In genomic region chr8:46010306-46010705, GRCm38 (mm10) we compare ENCODE assay signal across 8 mouse cellular contexts. TPM values are rescaled to one million over a fixed set of nuclear protein-coding genes. Genes with fewer than 3 reads are reported as not detected.
DNase-seq lines count a peak whose midpoint lies in the region; ATAC-seq lines count a peak whose summit lies in the region.

No protein-coding gene starts in this region.

- 0 out of 2 replicates have a peak, but pooled peaks have one; percentile 20 for ATAC-seq in cerebellum, adult (ENCODE audit: insufficient number of reproducible peaks, low FRiP score, low TSS enrichment)
- ATAC-seq in liver, embryonic 13.5 days (ENCODE audit: low read depth): no peak

- H3K27ac ChIP-seq in liver, embryonic 13.5 days: no peak overlapping the region

- H3K27me3 ChIP-seq in liver, embryonic 13.5 days: no peaks in the 10 kb centered on the region; the same call in 1 of the 2 replicates

- H3K4me1 ChIP-seq in liver, embryonic 13.5 days (replicated peaks): peaks cover 9% of the 10 kb centered on the region; the same call in 1 of the 2 replicates

- no peak overlapping the region for H3K9ac ChIP-seq in liver, embryonic 13.5 days

- no peaks in the 10 kb centered on the region for H3K36me3 ChIP-seq in liver, embryonic 13.5 days

- H3K4me2 ChIP-seq in liver, embryonic 13.5 days: peak overlapping the region; percentile 38

- no peaks in the 10 kb centered on the region for H3K9me3 ChIP-seq in liver, embryonic 13.5 days (replicated peaks)

- DNase-seq in cerebellum, postnatal 4 days (ENCODE audit: low spot score in 2 of 2): no peak
- DNase-seq in ES-CJ7 (ENCODE audit: low read depth, low spot score): peak; percentile 28
- DNase-seq in heart, postnatal 10 days: peak; percentile 40 to 45
- DNase-seq in liver, embryonic 13.5 days: no peak
- DNase-seq in urinary bladder, adult 2 months (ENCODE audit: low spot score): no peak
- DNase-seq in frontal cortex, postnatal 25 days (ENCODE audit: low spot score in 2 of 2): no peak
- DNase-seq in cerebellum, adult 8-10 months: no peak

- no peak overlapping the region for H3K4me3 ChIP-seq in liver, embryonic 13.5 days (replicated peaks)

- WGBS in liver, embryonic 13.5 days (ENCODE audit: insufficient replicate concordance): 33% methylated on average over 2 of the region's 2 CpGs

- intact Hi-C loops in heart, postnatal 10 days (cut with DNase I): no loop called here

RNA-seq across cellular contexts. Expression of gene Ankrd37, which starts 4.8 kb away (rescaled TPM):
- total RNA-seq in heart, postnatal 10 days (2021): 1 to 10 TPM; 8.8 to 9.8 TPM
- 4.7 and 4.9 TPM in 2 replicates for polyA plus RNA-seq in liver, embryonic 13.5 days (2015; fragmentation: Nextera tagmentation; extraction: Ambion mirVana)
- polyA plus RNA-seq in urinary bladder, adult 2 months (2012; rRNA removed): 6.2 and 6.8 TPM in 2 replicates

RNA-seq across cellular contexts. Expression of gene Lrp2bp, which starts 11.2 kb away (rescaled TPM):
- total RNA-seq in heart, postnatal 10 days (2021): 1 to 10 TPM in 1 of 2 experiments, under 1 TPM in 1; 0.86 to 1.2 TPM
- 0.05 TPM in 1 of 2 replicates, not detected in the other for polyA plus RNA-seq in liver, embryonic 13.5 days (2015; fragmentation: Nextera tagmentation; extraction: Ambion mirVana)
- polyA plus RNA-seq in urinary bladder, adult 2 months (2012; rRNA removed): 0.21 and 0.44 TPM in 2 replicates

RNA-seq across cellular contexts. Expression of gene Ufsp2, which starts 35.0 kb away (rescaled TPM):
- 10 to 100 TPM; 29.9 to 40.9 TPM for total RNA-seq in heart, postnatal 10 days (2021)
- polyA plus RNA-seq in liver, embryonic 13.5 days (2015; fragmentation: Nextera tagmentation; extraction: Ambion mirVana): 42.1 and 42.8 TPM in 2 replicates
- 51.4 and 57.1 TPM in 2 replicates for polyA plus RNA-seq in urinary bladder, adult 2 months (2012; rRNA removed)

RNA-seq across cellular contexts. Expression of gene 1700029J07Rik, which starts 35.3 kb away (rescaled TPM):
- total RNA-seq in heart, postnatal 10 days (2021): under 1 TPM; 0.53 to 0.97 TPM
- polyA plus RNA-seq in liver, embryonic 13.5 days (2015; fragmentation: Nextera tagmentation; extraction: Ambion mirVana): 0.56 and 0.70 TPM in 2 replicates
- 8.5 and 11.2 TPM in 2 replicates for polyA plus RNA-seq in urinary bladder, adult 2 months (2012; rRNA removed)

Comparison
In these comparisons a context has a peak if more than half of its experiments do, and no peak if none do; other contexts are left out.
1. DNase-seq: peak in ES-CJ7 (single experiment) and heart, postnatal 10 days (2 of 2); none in cerebellum, postnatal 4 days (0 of 2), liver, embryonic 13.5 days (single experiment), urinary bladder, adult 2 months (single experiment), frontal cortex, postnatal 25 days (0 of 2) and cerebellum, adult 8-10 months (single experiment).